Mouse (Mus musculus): ENCODE results near the gene Gm3250. TPM values are rescaled to one million over a fixed set of nuclear protein-coding genes. Genes with fewer than 3 reads are reported as not detected.

The Gm3250 gene
- polyA plus RNA-seq, 1 experiment from 2014 or later = not detected

GRCm38 (mm10) chr10:77738929-77739328 lies 43.4 kb downstream of the Gm3250 start:
- Histone ChIP-seq H3K27me3 (replicated peaks; ENCODE audit: control insufficient read depth, insufficient read depth, low read length) (no peaks in the 10 kb centered on the region), H3K27ac (ENCODE audit: low read depth, low read length) (no peak overlapping the region), H3K4me3 (ENCODE audit: low read depth, low read length) (no peak overlapping the region), H3K4me1 (replicated peaks; ENCODE audit: control insufficient read depth, insufficient read depth, low read length) (no peaks in the 10 kb centered on the region), H3K36me3 (ENCODE audit: control insufficient read depth, insufficient read depth) (no peaks in the 10 kb centered on the region), H3K9ac (ENCODE audit: low read depth, low read length) (no peak overlapping the region), H3K4me2 (replicated peaks; ENCODE audit: low read depth) (no peak overlapping the region), H3K9me3 (ENCODE audit: control insufficient read depth) (no peaks in the 10 kb centered on the region)
- TF ChIP-seq CTCF (IDR thresholded peaks at IDR 0.05; ENCODE audit: low read depth) = no peak
- WGBS = 81% methylated on average over 4 of the region's 4 CpGs
- ATAC-seq = no peak

GRCm38 (mm10) chr10:77735928-77736327 lies 46.4 kb downstream of the Gm3250 start:
- Histone ChIP-seq H3K9ac (ENCODE audit: low read depth, low read length) (no peak overlapping the region), H3K36me3 (ENCODE audit: control insufficient read depth, insufficient read depth) (no peaks in the 10 kb centered on the region), H3K9me3 (ENCODE audit: control insufficient read depth) (no peaks in the 10 kb centered on the region), H3K4me2 (replicated peaks; ENCODE audit: low read depth) (no peak overlapping the region), H3K27ac (ENCODE audit: low read depth, low read length) (no peak overlapping the region), H3K4me3 (ENCODE audit: low read depth, low read length) (no peak overlapping the region), H3K4me1 (replicated peaks; ENCODE audit: control insufficient read depth, insufficient read depth, low read length) (no peaks in the 10 kb centered on the region), H3K27me3 (replicated peaks; ENCODE audit: control insufficient read depth, insufficient read depth, low read length) (no peaks in the 10 kb centered on the region)
- no peak for TF ChIP-seq CTCF (IDR thresholded peaks at IDR 0.05; ENCODE audit: low read depth)
- 97% methylated on average over 1 of the region's 1 CpGs for WGBS
- ATAC-seq = no peak

Other genes with a start within 250 kb of the Gm3250 start
- gene Pttg1ip, start 200.8 kb downstream of the Gm3250 start, polyA plus RNA-seq (2015; fragmentation: Nextera tagmentation; extraction: Ambion mirVana) = 200 and 201 TPM in 2 replicates
- 256 and 269 TPM in 2 replicates for gene Sumo3, start 176.4 kb downstream of the Gm3250 start, polyA plus RNA-seq (2015; fragmentation: Nextera tagmentation; extraction: Ambion mirVana)
- 18.9 TPM in 2 replicates for gene Gm49325, start 176.3 kb downstream of the Gm3250 start, polyA plus RNA-seq (2015; fragmentation: Nextera tagmentation; extraction: Ambion mirVana)
- gene Ube2g2, start 160.3 kb downstream of the Gm3250 start, polyA plus RNA-seq (2015; fragmentation: Nextera tagmentation; extraction: Ambion mirVana) = 36.4 and 37.8 TPM in 2 replicates
- gene Tspear, start 96.0 kb downstream of the Gm3250 start, polyA plus RNA-seq (2015; fragmentation: Nextera tagmentation; extraction: Ambion mirVana) = 0.10 and 0.20 TPM in 2 replicates
- gene Gm19402, start 91.8 kb downstream of the Gm3250 start, polyA plus RNA-seq (2015; fragmentation: Nextera tagmentation; extraction: Ambion mirVana) = not detected in 2 replicates
- gene Gm9508, start 85.3 kb downstream of the Gm3250 start, polyA plus RNA-seq (2015; fragmentation: Nextera tagmentation; extraction: Ambion mirVana) = not detected in 2 replicates
- not detected in 2 replicates for gene Gm10272, start 75.9 kb downstream of the Gm3250 start, polyA plus RNA-seq (2015; fragmentation: Nextera tagmentation; extraction: Ambion mirVana)
- gene Gm10024, start 71.1 kb downstream of the Gm3250 start, polyA plus RNA-seq (2015; fragmentation: Nextera tagmentation; extraction: Ambion mirVana) = not detected in 2 replicates
- not detected in 2 replicates for gene Gm10142, start 66.7 kb downstream of the Gm3250 start, polyA plus RNA-seq (2015; fragmentation: Nextera tagmentation; extraction: Ambion mirVana)
- gene Krtap12-1, start 61.9 kb downstream of the Gm3250 start, polyA plus RNA-seq (2015; fragmentation: Nextera tagmentation; extraction: Ambion mirVana) = not detected in 2 replicates
- not detected in 2 replicates for gene Gm10100, start 56.1 kb downstream of the Gm3250 start, polyA plus RNA-seq (2015; fragmentation: Nextera tagmentation; extraction: Ambion mirVana)
- gene Gm18596, start 39.9 kb downstream of the Gm3250 start, polyA plus RNA-seq (2015; fragmentation: Nextera tagmentation; extraction: Ambion mirVana) = not detected in 2 replicates
- gene Gm9736, start 31.2 kb downstream of the Gm3250 start, polyA plus RNA-seq (2015; fragmentation: Nextera tagmentation; extraction: Ambion mirVana) = not detected in 2 replicates
- not detected in 2 replicates for gene Gm3233, start 22.9 kb downstream of the Gm3250 start, polyA plus RNA-seq (2015; fragmentation: Nextera tagmentation; extraction: Ambion mirVana)
- gene Gm3238, start 11.2 kb downstream of the Gm3250 start, polyA plus RNA-seq (2015; fragmentation: Nextera tagmentation; extraction: Ambion mirVana) = not detected in 2 replicates
- gene Gm7138, start 5.6 kb downstream of the Gm3250 start, polyA plus RNA-seq (2015; fragmentation: Nextera tagmentation; extraction: Ambion mirVana) = not detected in 2 replicates
- not detected in 2 replicates for gene Gm7137, start 5.7 kb upstream of the Gm3250 start, polyA plus RNA-seq (2015; fragmentation: Nextera tagmentation; extraction: Ambion mirVana)
- not detected in 2 replicates for gene Gm9639, start 12.5 kb upstream of the Gm3250 start, polyA plus RNA-seq (2015; fragmentation: Nextera tagmentation; extraction: Ambion mirVana)
- gene Gm19668, start 16.6 kb upstream of the Gm3250 start, polyA plus RNA-seq (2015; fragmentation: Nextera tagmentation; extraction: Ambion mirVana) = not detected in 2 replicates
- not detected in 2 replicates for gene Gm9507, start 29.3 kb upstream of the Gm3250 start, polyA plus RNA-seq (2015; fragmentation: Nextera tagmentation; extraction: Ambion mirVana)
- not detected in 2 replicates for gene Gm2696, start 32.1 kb upstream of the Gm3250 start, polyA plus RNA-seq (2015; fragmentation: Nextera tagmentation; extraction: Ambion mirVana)
- gene Krtap10-4, start 44.6 kb upstream of the Gm3250 start, polyA plus RNA-seq (2015; fragmentation: Nextera tagmentation; extraction: Ambion mirVana) = not detected in 2 replicates
- gene Krtap10-10, start 53.4 kb upstream of the Gm3250 start, polyA plus RNA-seq (2015; fragmentation: Nextera tagmentation; extraction: Ambion mirVana) = not detected in 2 replicates
- gene Gm36176, start 64.3 kb upstream of the Gm3250 start, polyA plus RNA-seq (2015; fragmentation: Nextera tagmentation; extraction: Ambion mirVana) = not detected in 2 replicates
- not detected in 2 replicates for gene Gm10318, start 70.3 kb upstream of the Gm3250 start, polyA plus RNA-seq (2015; fragmentation: Nextera tagmentation; extraction: Ambion mirVana)
- not detected in 2 replicates for gene Gm3285, start 79.4 kb upstream of the Gm3250 start, polyA plus RNA-seq (2015; fragmentation: Nextera tagmentation; extraction: Ambion mirVana)
- gene Lrrc3, start 120.0 kb upstream of the Gm3250 start, polyA plus RNA-seq (2015; fragmentation: Nextera tagmentation; extraction: Ambion mirVana) = 2.1 TPM in 2 replicates
- gene Trpm2, start 188.0 kb upstream of the Gm3250 start, polyA plus RNA-seq (2015; fragmentation: Nextera tagmentation; extraction: Ambion mirVana) = 0.66 and 1.1 TPM in 2 replicates
- 8.5 and 8.6 TPM in 2 replicates for gene 1810043G02Rik, start 196.0 kb upstream of the Gm3250 start, polyA plus RNA-seq (2015; fragmentation: Nextera tagmentation; extraction: Ambion mirVana)
- gene Pfkl, start 227.5 kb upstream of the Gm3250 start, polyA plus RNA-seq (2015; fragmentation: Nextera tagmentation; extraction: Ambion mirVana) = 42.3 and 51.1 TPM in 2 replicates